Mouse (Mus musculus) embryonic facial prominence, embryonic 14.5 days (tissue): ENCODE results near the gene Timm10b. TPM values are rescaled to one million over a fixed set of nuclear protein-coding genes. Genes with fewer than 3 reads are reported as not detected.
A peak's percentile ranks its signal among the peaks of the same experiment; 100 is the strongest.

Experiments used
- ATAC-seq: fragments of 200-750 bp; cut with Nextera tagmentation; 2 replicates; pipeline ENCODE4 v1.8.0; 2017; ENCODE audit warnings: low read depth, moderate number of reproducible peaks, moderate TSS enrichment
- DNase-seq: peaks from one replicate; pipeline ENCODE4 v3.0.0-alpha.2; 2015; ENCODE audit warnings: low spot score
- H3K27ac ChIP-seq: fragments of 300-500 bp; sonication (generic); replicated peaks from 2 replicates; pipeline ENCODE4 v1.5.1; 2014; ENCODE audit warnings: low read depth, mild to moderate bottlenecking, low read length, moderate library complexity
- H3K27me3 ChIP-seq: fragments of 300-500 bp; sonication (generic); replicated peaks from 2 replicates; pipeline ENCODE4 v1.6.1; 2014; ENCODE audit warnings: low read length; ENCODE audit not compliant: control insufficient read depth, insufficient read depth
- H3K36me3 ChIP-seq: fragments of 300-500 bp; sonication (generic); 2 replicates; pipeline ENCODE4 v1.6.1; 2014; ENCODE audit warnings: low read length, mixed read lengths; ENCODE audit not compliant: control insufficient read depth, insufficient read depth
- H3K4me1 ChIP-seq: fragments of 300-500 bp; sonication (generic); 2 replicates; pipeline ENCODE4 v1.6.1; 2014; ENCODE audit warnings: antibody characterized with exemption, low read length; ENCODE audit not compliant: control insufficient read depth, insufficient read depth
- H3K4me2 ChIP-seq: fragments of 300-500 bp; sonication (generic); 2 replicates; pipeline ENCODE4 v1.6.1; 2014; ENCODE audit warnings: low read depth, mild to moderate bottlenecking, low read length, moderate library complexity, mixed read lengths
- H3K4me3 ChIP-seq: fragments of 300-500 bp; sonication (generic); 2 replicates; pipeline ENCODE4 v1.5.1; 2014; ENCODE audit warnings: low read depth, mild to moderate bottlenecking, low read length
- H3K9ac ChIP-seq: fragments of 300-500 bp; sonication (generic); 2 replicates; pipeline ENCODE4 v1.6.1; 2014; ENCODE audit warnings: low read depth, mild to moderate bottlenecking, low read length, moderate library complexity, mixed read lengths
- H3K9me3 ChIP-seq: fragments of 300-500 bp; sonication (generic); 2 replicates; pipeline ENCODE4 v1.6.1; 2016; ENCODE audit warnings: low read length; ENCODE audit not compliant: control insufficient read depth
- WGBS: fragments of 180-500 bp; shearing (Covaris S2); extraction: QIAGEN DNeasy Blood & Tissue Kit; methylation state at CpG from one replicate; pipeline ENCODE4 v1.1.7; 2014; 5-methylcytosine and 5-hydroxymethylcytosine counted together
- polyA plus RNA-seq: library from polyadenylated mRNA; unstranded; fragments of >200 nt; fragmentation: Nextera tagmentation; extraction: Ambion mirVana; gene quantifications from 2 replicates; pipeline ENCODE4 v1.2.1, GENCODE M21; 2014

Timm10b gene
- polyA plus RNA-seq, 1 experiment from 2014 or later: 216 TPM

- Histone ChIP-seq H3K9ac (no peak overlapping the region), H3K4me2 (no peak overlapping the region), H3K4me3 (no peak overlapping the region), H3K4me1 (no peaks in the 10 kb centered on the region), H3K27me3 (no peaks in the 10 kb centered on the region), H3K36me3 (peaks cover 77% of the 10 kb centered on the region), H3K9me3 (no peaks in the 10 kb centered on the region), H3K27ac (no peak overlapping the region)
- ATAC-seq: peak; percentile 37; the same call in 1 of the 2 replicates
- 70% methylated on average over 3 of the region's 3 CpGs for WGBS
- no peak for DNase-seq
These were observed 20.2 kb upstream of the Timm10b start for GRCm38 (mm10) chr7:105619701-105620100.

GRCm38 (mm10) chr7:105621053-105621452 is 18.8 kb upstream of the Timm10b start:
- Histone ChIP-seq H3K4me1 (no peaks in the 10 kb centered on the region), H3K4me3 (no peak overlapping the region), H3K36me3 (peaks cover 73% of the 10 kb centered on the region), H3K27me3 (no peaks in the 10 kb centered on the region), H3K9ac (no peak overlapping the region), H3K9me3 (no peaks in the 10 kb centered on the region), H3K27ac (no peak overlapping the region), H3K4me2 (no peak overlapping the region)
- WGBS: 81% methylated on average over 4 of the region's 4 CpGs
- DNase-seq (no peak), ATAC-seq (no peak)

DNA sequence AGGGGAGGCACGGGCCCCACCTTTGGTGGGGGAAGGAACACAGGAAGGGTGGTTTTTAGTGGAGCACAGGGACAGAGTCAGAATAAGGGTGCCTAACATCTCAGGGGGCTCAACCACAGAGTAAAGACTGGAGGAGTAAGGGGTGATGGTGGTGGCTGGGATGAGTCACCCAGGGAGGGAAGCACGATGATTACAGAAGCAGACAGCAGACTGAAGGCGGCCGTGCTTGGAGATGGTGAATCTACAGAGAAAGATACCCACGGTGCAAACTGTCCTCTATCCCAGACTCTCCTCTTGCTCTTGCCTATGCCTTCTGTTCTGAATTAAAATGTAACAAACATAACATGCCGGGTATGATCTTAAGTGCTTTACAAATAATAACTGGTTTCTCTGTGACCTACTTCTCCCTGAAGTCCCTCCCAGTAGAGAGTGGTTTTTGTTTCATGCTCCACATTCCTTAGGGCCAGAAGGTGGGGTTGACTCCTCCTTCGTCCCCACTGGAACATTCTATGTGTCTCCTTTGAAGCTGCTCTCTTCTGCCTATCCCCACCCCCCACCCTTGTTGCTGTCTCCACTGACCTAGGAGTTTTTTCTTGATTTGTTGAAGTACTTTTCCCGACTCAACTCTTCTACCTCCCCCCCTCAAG is 18.1 kb upstream of the Timm10b start:
- Histone ChIP-seq H3K9me3 (no peaks in the 10 kb centered on the region), H3K36me3 (peaks cover 67% of the 10 kb centered on the region), H3K4me3 (no peak overlapping the region), H3K4me1 (no peaks in the 10 kb centered on the region), H3K9ac (no peak overlapping the region), H3K27me3 (no peaks in the 10 kb centered on the region), H3K4me2 (no peak overlapping the region), H3K27ac (no peak overlapping the region)
- ATAC-seq (0 out of 2 replicates have a peak, but pooled peaks have one; percentile 19), DNase-seq (peak; percentile 44)
- WGBS: 60% methylated on average over 8 of the region's 8 CpGs

DNA sequence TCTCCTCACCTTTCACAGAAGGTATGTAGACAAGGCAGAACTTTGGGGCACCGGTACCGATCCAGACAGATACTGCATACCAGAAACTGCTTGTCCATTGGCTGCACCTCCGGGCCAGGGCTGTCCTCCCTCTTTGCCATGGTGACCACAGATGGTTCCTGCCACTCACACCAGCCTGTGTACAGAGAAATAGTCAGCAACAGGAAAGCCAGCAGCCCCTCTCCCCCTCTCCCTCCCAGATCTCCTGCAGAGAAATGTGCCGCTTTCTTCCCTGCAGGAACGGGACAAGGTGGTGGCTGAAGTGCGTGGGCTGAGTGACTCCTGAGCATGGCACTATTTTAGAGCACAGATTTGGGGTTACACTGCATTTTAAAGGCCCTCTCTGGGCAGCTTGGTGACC is 14.5 kb upstream of the Timm10b start:
- H3K9me3 ChIP-seq: no peaks in the 10 kb centered on the region
- ATAC-seq (no peak), DNase-seq (no peak)
- no peak overlapping the region for H3K27ac ChIP-seq
- WGBS: 65% methylated on average over 6 of the region's 6 CpGs
- H3K27me3 ChIP-seq: no peaks in the 10 kb centered on the region
- 0 out of 2 replicates have a peak, but pooled peaks cover 4% of the 10 kb centered on the region for H3K4me1 ChIP-seq
- no peak overlapping the region for H3K4me3 ChIP-seq
- no peak overlapping the region for H3K4me2 ChIP-seq
- no peak overlapping the region for H3K9ac ChIP-seq
- H3K36me3 ChIP-seq: peaks cover 33% of the 10 kb centered on the region

DNA sequence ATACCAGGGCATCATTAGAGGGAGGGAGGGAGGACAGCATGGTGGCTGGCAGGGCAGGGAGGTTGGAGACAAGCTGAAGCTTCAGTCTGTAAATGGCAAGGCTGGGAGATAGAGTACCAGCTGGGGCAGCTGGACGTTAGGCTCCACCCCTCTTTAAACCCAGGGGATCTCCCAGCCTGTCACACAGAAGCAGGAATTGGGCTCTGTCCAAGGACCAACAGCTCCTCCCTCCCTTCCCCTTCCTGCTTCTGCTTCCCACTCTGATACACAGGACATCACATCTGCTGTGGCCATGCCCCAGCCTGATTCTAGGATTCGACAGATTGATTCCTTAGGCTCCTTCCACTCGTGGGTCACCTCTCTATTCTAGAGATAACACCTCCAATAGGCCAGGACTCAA is 11.2 kb upstream of the Timm10b start:
- Histone ChIP-seq H3K27me3 (no peaks in the 10 kb centered on the region), H3K4me3 (no peak overlapping the region), H3K27ac (no peak overlapping the region), H3K9ac (no peak overlapping the region), H3K36me3 (peaks cover 20% of the 10 kb centered on the region), H3K9me3 (no peaks in the 10 kb centered on the region), H3K4me2 (no peak overlapping the region), H3K4me1 (0 out of 2 replicates have a peak, but pooled peaks cover 4% of the 10 kb centered on the region)
- DNase-seq (peak; percentile 73), ATAC-seq (no peak)
- WGBS: 67% methylated on average over 2 of the region's 3 CpGs

DNA sequence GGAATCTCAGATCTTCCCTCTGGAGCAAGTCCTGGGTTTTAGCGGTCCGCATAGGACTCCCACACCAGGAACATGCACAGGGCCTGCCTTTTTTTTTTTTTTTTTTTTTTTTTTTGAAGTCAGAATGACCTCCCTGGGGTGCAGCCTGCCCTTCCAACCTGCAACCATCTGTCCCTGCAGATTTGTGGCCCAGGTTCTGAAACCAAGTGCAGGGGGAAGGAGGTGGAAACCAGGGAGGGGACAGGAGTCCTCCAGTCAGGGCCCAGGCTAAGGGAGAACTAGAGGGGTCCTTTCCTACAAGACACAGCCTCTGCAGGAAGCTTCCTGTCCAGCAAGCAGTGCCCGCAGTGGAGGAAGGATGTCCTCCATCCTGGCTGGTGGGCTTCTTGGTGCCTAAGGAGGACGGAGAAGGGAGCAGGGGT is 7.3 kb upstream of the Timm10b start:
- ATAC-seq (no peak), DNase-seq (no peak)
- Histone ChIP-seq H3K4me2 (peak overlapping the region; percentile 83), H3K36me3 (peaks cover 24% of the 10 kb centered on the region), H3K4me1 (0 out of 2 replicates have a peak, but pooled peaks cover 4% of the 10 kb centered on the region), H3K4me3 (peak overlapping the region; percentile 92), H3K9me3 (no peaks in the 10 kb centered on the region), H3K27ac (no peak overlapping the region), H3K27me3 (no peaks in the 10 kb centered on the region), H3K9ac (peak overlapping the region; percentile 85)
- WGBS: 18% methylated on average over 3 of the region's 4 CpGs

DNA sequence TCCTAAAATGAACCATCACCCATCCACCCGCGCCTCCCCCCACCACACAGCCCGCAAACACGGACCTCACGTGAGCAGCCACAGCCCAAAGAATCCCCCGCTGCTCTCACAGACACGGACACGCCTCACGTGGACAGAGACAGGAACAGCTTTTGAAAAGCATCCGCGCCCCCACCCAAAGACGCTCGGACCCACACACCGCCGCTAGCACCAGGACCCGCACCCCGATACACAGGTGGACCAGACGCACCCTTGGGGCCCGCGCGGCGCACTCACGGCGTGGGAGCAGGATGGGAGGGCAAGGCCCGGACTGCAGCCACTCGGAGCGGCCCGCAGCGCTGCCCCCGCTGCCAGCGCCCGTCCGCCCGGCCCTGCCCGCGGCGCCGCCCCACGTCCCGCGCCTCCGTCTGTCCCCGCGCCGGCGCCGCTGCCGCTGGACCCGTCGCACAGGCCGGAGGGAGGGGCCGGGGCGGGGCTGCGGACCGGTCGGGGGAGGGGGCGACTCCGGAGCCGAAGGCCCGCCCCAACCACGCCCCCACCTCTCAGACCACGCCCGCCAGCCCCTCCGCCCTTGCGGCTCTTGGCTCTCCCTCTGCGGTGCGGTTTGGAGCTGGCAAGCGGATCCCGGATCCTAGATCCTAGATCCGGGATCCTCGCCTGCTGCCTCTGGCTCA is 6.6 kb upstream of the Timm10b start, which contains the start of gene Trim3:
Trim3 (minus strand) TSS at position 445 of the 674 bp plus-strand sequence.
- Histone ChIP-seq H3K9ac (peak within 1 kb of the TSS; percentile 85), H3K4me3 (peak within 1 kb of the TSS; percentile 92), H3K4me2 (peak within 1 kb of the TSS; percentile 83), H3K9me3 (no peaks in the 10 kb centered on the region), H3K4me1 (0 out of 2 replicates have a peak, but pooled peaks cover 4% of the 10 kb centered on the region), H3K27me3 (no peaks in the 10 kb centered on the region), H3K27ac (peak within 1 kb of the TSS; percentile 81; the same call in 1 of the 2 replicates), H3K36me3 (peaks cover 31% of the 10 kb centered on the region)
- peak; percentile 95 for DNase-seq
- peak; percentile 93 for ATAC-seq
- under 1% methylated on average over 28 of the region's 71 CpGs for WGBS

DNA sequence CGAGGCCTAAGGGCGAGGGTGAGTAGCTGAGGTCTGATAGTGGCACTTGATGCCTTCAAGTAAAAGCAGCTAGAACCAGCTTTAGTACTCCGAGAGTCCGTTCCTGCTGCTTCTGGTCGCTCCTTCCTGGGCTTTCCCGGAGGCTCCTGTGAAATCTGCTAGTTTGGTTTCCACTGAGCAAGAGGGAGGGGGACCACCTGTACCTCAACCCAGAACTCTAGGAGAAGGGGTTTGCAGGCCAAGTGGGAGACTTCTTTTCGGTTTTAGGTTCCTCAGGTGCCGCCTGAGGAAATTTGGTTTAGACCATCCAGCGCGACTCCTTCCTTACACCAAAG is 6.1 kb upstream of the Timm10b start:
- no peaks in the 10 kb centered on the region for H3K27me3 ChIP-seq
- peak overlapping the region; percentile 85 for H3K9ac ChIP-seq
- H3K4me1 ChIP-seq: 0 out of 2 replicates have a peak, but pooled peaks cover under 1% of the 10 kb centered on the region
- peak overlapping the region; percentile 83 for H3K4me2 ChIP-seq
- H3K9me3 ChIP-seq: no peaks in the 10 kb centered on the region
- H3K27ac ChIP-seq: peak overlapping the region; percentile 81; the same call in 1 of the 2 replicates
- DNase-seq: no peak
- H3K4me3 ChIP-seq: peak overlapping the region; percentile 92
- peaks cover 34% of the 10 kb centered on the region for H3K36me3 ChIP-seq
- ATAC-seq: no peak; the same call in 1 of the 2 replicates
- 4% methylated on average over 10 of the region's 10 CpGs for WGBS
